Mouse (Mus musculus) granulocyte monocyte progenitor cell, adult 5-6 weeks (primary cell): ENCODE data around the gene Grap2. TPM values are rescaled to one million over a fixed set of nuclear protein-coding genes. Genes with fewer than 3 reads are reported as not detected.
A peak's percentile ranks its signal among the peaks of the same experiment; 100 is the strongest.

Experiments used
- ATAC-seq: replicated peaks from 2 replicates; pipeline ENCODE4 v1.8.0; 2016; ENCODE audit warnings: mild to moderate bottlenecking, moderate TSS enrichment, inconsistent platforms; ENCODE audit not compliant: poor library complexity, severe bottlenecking
- total RNA-seq, 2 experiments: library from RNA; stranded (forward) in 1 of 2; stranded (reverse) in 1 of 2; fragments of 200-712, 200-1000 nt in 1 of 2; fragments of >200 nt in 1 of 2; fragmentation: Nextera tagmentation in 1 of 2; gene quantifications; 2 replicates each; pipeline ENCODE4 v1.2.3; 2014 to 2017

Grap2 gene
- total RNA-seq, 2 experiments from 2014 or later = 0.21 TPM; not detected in 1

- ATAC-seq = no peak
Observed at GRCm38 (mm10) chr15:80598750-80599149, 26.4 kb downstream of the Grap2 start.

DNA sequence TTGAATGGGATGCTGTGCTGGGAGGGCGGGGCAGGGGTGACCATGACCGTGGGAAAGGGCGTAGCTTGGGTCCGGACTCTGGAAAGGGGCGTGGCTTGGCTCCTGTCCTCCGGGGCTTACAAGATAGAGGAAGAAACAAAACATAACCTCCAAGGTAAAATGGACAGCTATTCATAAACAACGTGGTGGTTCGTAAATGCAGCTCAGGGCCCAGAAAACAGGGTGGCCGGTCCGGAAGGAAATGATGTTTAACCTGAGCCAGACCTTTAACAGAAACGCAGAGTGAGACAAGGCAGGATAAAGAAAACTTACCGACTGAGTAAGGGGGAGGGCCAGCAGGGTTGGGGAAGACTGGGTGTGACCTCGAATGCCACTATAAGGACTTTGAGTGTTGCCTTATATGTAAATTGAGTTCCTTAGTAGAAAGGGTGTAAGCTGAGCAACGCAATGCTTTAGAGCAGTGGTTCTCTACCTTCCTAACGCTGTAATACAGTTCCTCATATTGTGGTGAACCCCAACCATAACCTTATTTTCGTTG, 26.9 kb downstream of the Grap2 start:
- peak; percentile 81 for ATAC-seq

DNA sequence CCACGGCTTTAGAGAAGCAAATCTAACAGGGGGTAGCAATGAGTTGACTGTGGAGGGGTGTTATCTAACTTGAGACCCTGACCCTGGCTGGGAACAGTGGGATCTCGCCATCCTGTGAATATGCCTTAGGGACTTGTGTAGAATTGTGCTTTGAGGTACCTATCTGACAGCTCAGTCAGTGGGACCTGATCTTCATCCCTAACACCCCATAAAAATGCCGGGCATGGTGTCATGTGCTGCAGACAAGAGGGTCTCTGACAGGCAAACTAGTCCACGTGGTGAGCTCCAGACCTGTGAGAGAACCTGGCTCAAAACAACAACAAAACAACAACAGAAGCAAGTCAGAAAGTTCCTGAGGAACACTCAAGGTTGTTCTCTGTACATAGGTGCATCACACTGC, 27.4 kb downstream of the Grap2 start:
- ATAC-seq = no peak

DNA sequence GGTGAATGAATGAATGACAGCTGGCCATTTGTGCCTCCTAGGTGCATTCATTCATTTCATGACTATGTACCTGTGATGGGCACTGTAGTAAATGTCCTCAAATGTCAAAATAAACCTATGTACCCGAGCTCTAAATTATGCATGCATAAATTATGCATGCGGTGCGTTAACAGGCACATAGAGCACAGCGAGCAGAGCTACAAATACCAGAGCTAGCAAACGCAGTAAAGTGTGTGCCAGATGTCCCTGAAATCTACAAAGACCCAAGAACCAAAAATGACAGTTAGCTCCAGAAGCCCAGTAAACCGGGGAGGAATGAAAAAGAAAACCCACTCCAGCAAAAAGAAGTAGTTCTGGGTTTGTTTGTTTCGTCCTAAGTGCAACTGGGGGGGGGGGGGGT, 29.1 kb downstream of the Grap2 start:
- ATAC-seq = no peak

DNA sequence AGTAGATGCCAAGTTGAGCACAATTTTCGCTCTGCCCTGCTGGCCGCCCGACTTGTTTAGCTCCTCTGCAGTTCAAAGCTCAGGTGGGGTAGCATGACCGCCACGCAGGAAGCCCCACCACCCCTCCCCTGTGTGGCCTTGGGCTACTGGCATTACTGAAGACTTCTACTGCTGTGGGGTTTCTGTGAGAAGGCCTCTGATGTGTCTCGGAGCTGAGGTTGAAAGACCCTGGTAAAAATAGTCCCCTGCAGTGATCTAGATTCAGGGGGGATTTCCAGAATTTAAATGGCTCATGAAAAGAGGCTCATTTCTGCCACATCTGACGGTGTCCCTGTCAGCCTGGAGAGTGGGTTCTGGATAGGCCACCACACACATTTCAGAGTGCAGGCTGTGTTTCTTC, 30.1 kb downstream of the Grap2 start:
- ATAC-seq = no peak

- no peak for ATAC-seq
Observed at GRCm38 (mm10) chr15:80604026-80604425, 31.6 kb downstream of the Grap2 start.

- ATAC-seq = no peak
Observed at GRCm38 (mm10) chr15:80607970-80608369, 35.6 kb downstream of the Grap2 start.

DNA sequence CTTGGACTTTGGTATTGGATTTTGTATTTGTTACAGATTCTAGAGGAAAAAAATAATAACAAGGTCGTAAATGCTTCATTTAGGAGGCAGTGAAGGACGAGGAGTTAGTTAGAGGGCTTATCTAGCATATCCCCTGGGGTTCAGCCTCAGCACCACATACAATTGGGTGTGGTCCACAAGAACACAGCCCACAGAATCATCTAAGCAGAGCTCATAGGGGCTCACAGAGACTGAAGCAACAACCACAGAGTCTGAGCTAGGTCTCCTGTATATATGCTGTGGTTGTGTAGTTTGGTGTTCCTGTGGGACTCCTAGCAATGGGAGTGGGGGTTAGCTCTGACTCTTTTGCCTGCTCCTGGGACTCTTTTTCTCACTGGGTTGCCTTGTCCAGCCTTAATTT, 37.9 kb downstream of the Grap2 start:
- ATAC-seq = no peak

GRCm38 (mm10) chr15:80611478-80611877, 39.1 kb downstream of the Grap2 start:
- ATAC-seq = no peak

DNA sequence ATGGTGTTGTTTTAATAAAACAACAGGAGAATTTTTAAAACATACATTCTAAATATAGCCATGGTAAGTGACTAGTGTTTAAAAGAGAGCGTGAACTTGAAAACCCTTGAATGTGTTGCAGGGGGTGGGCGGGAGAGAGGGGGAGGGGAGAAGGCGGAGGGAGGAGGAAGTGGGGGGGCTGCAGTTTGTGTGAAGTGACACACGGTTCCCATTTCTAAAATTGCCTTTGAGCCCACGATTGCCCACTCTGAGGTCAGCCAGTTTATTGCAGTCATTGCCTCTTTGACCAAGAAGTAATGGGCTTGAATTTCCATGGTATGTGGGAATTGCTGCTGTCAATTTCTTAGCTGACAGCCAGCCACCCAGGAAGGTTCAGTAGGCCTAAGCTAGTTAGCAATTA, 41.5 kb downstream of the Grap2 start:
- peak; percentile 27; the same call in 1 of the 2 replicates for ATAC-seq

GRCm38 (mm10) chr15:80614500-80615289, 42.3 kb downstream of the Grap2 start:
- ATAC-seq = peak; percentile 81

GRCm38 (mm10) chr15:80615290-80615570, 42.8 kb downstream of the Grap2 start:
- no peak for ATAC-seq

- no peak for ATAC-seq
Observed at GRCm38 (mm10) chr15:80615636-80616383, 43.4 kb downstream of the Grap2 start.

GRCm38 (mm10) chr15:80617839-80618238, 45.4 kb downstream of the Grap2 start:
- ATAC-seq = no peak

GRCm38 (mm10) chr15:80619166-80619565, 46.8 kb downstream of the Grap2 start:
- ATAC-seq = no peak

GRCm38 (mm10) chr15:80619786-80620185, 47.4 kb downstream of the Grap2 start:
- peak; percentile 94 for ATAC-seq

DNA sequence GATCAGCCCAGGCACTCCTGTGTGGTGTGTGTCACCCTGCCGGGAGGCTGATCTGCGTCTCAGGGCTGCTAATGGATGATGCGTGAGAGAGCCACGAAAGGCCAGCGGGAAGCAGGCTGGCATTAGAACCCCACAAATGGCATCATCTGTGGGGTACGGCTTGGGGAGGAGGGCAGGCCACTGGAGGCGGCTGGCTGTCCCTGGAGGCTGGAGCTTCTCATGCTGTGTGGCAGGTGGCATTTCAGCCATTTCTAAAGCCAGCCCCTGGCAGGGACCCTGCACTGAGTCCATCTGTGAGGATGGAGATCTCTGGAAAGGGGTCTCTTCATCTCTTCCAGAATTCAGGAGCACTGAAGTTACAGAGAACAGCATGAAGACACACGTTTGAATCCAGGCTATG, 48.0 kb downstream of the Grap2 start:
- no peak for ATAC-seq

GRCm38 (mm10) chr15:80623171-80623837, 50.9 kb downstream of the Grap2 start:
- ATAC-seq = no peak

GRCm38 (mm10) chr15:80626472-80626871, 54.1 kb downstream of the Grap2 start:
- peak; percentile 57 for ATAC-seq

DNA sequence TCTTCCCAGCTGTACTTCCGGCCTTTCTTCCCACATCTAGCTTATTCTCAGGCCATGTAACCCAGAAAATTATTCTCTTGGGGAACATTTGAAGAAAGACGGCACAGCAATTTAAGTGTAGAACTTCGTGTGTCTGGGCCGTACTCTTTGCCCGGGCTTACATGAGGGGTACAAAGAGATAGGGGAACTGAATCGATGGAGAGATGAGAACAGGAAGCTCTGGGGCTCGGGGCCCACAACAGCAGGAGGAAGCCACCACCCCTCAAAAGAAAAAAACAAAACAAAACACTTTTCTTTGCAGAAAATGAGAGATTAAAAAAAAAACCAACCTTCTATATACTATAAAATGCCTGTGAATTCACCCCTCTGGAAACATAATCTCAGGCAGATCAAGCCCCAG, 57.8 kb downstream of the Grap2 start:
- ATAC-seq = no peak

- ATAC-seq = no peak
Observed at GRCm38 (mm10) chr15:80630711-80631110, 58.3 kb downstream of the Grap2 start.
